Mouse (Mus musculus) urinary bladder, adult 2 months (tissue): ENCODE data around the gene Git1. TPM values are rescaled to one million over a fixed set of nuclear protein-coding genes. Genes with fewer than 3 reads are reported as not detected.

Source experiments
- DNase-seq: peaks from one replicate; pipeline ENCODE4 v3.0.0; 2022; ENCODE audit warnings: low spot score
- polyA plus RNA-seq: library from polyadenylated mRNA; depleted of rRNA; stranded (reverse); fragments of >200 nt; gene quantifications from 2 replicates; pipeline ENCODE4 v1.2.3, GENCODE M21; 2012; rRNA removed

The Git1 gene
- 24.7 and 37.0 TPM in 2 replicates for polyA plus RNA-seq

- no peak for DNase-seq
Observed at GRCm38 (mm10) chr11:77493512-77494343, at the start of gene Git1. TSS of gene Git1 (plus strand) at chr11:77493562.

GRCm38 (mm10) chr11:77444939-77445338, 48.4 kb upstream of the Git1 start:
- DNase-seq, result no peak

- DNase-seq, result peak; percentile 49
Observed at GRCm38 (mm10) chr11:77446628-77447041, 46.7 kb upstream of the Git1 start.

- no peak for DNase-seq
Observed at GRCm38 (mm10) chr11:77449224-77449623, 44.1 kb upstream of the Git1 start.

GRCm38 (mm10) chr11:77451670-77452069, 41.7 kb upstream of the Git1 start:
- no peak for DNase-seq

- DNase-seq, result no peak
Observed at GRCm38 (mm10) chr11:77453388-77453787, 40.0 kb upstream of the Git1 start.

GRCm38 (mm10) chr11:77455770-77456510, 37.4 kb upstream of the Git1 start:
- no peak for DNase-seq

- no peak for DNase-seq
Observed at GRCm38 (mm10) chr11:77456866-77457265, 36.5 kb upstream of the Git1 start.

GRCm38 (mm10) chr11:77461856-77462255, 31.5 kb upstream of the Git1 start:
- DNase-seq, result no peak

- peak; percentile 65 for DNase-seq
Observed at GRCm38 (mm10) chr11:77462283-77463100, 30.9 kb upstream of the Git1 start, which contains the start of gene Coro6. TSS of gene Coro6 (plus strand) at chr11:77462411.

GRCm38 (mm10) chr11:77463101-77463445, 30.3 kb upstream of the Git1 start:
- DNase-seq, result no peak

- DNase-seq, result no peak
Observed at GRCm38 (mm10) chr11:77463786-77464185, 29.6 kb upstream of the Git1 start.

- DNase-seq, result no peak
Observed at GRCm38 (mm10) chr11:77464684-77465083, 28.7 kb upstream of the Git1 start.

GRCm38 (mm10) chr11:77465111-77465510, 28.3 kb upstream of the Git1 start:
- DNase-seq, result no peak

GRCm38 (mm10) chr11:77466544-77466943, 26.8 kb upstream of the Git1 start:
- DNase-seq, result no peak

GRCm38 (mm10) chr11:77467157-77467556, 26.2 kb upstream of the Git1 start:
- peak; percentile 65 for DNase-seq

GRCm38 (mm10) chr11:77467784-77468183, 25.6 kb upstream of the Git1 start:
- DNase-seq, result peak; percentile 60

GRCm38 (mm10) chr11:77468397-77468796, 25.0 kb upstream of the Git1 start:
- DNase-seq, result no peak

- DNase-seq, result no peak
Observed at GRCm38 (mm10) chr11:77471407-77471806, 22.0 kb upstream of the Git1 start.

- DNase-seq, result no peak
Observed at GRCm38 (mm10) chr11:77472775-77473174, 20.6 kb upstream of the Git1 start.

- no peak for DNase-seq
Observed at GRCm38 (mm10) chr11:77476216-77476615, 17.1 kb upstream of the Git1 start.

GRCm38 (mm10) chr11:77476895-77477294, 16.5 kb upstream of the Git1 start:
- no peak for DNase-seq
